Mouse (Mus musculus) liver, postnatal 0 days (tissue): ENCODE measurements around the gene Mob3c.

ENCODE experiments used
- CTCF ChIP-seq: sonication (generic); IDR thresholded peaks from 2 replicates; pipeline ENCODE4 v1.5.1; 2016; ENCODE audit warnings: antibody characterized with exemption, low read depth
- EP300 ChIP-seq: IDR thresholded peaks from 2 replicates; pipeline ENCODE4 v1.6.1; 2016; ENCODE audit warnings: antibody characterized with exemption, low read depth, mild to moderate bottlenecking

DNA sequence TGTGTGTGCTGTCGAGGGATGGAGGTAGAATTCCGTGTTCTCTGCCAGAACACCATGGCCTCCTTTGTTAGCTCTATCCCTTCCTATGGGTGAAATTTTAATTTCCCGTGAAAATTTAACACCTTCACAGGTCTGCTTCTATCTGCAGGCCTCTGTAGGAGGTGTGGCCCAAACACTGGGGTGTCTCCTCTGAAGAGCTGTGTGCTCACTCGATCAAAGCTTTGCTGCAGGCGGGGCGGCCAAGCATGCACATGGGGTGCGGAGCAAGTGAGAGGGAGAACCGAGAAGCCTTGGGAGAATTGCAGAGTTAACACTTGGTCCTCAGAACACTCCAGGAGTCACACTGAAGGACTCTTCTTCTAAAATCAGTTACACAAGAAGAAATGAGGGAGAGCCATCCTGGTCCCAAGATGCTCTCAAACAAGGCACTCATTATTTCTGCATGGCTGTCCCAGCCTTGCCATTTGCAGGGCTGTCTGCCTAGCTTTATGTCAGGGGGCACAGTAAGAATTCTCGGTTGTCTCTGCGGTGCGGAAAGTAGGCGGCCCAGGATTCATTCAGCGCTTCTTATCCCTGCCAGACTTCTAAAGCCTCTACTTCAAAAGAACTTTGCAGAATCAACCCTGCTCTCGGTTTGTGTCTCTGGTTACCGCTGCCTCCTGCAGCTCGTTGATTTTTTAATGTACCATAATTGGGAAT, 41.8 kb downstream of the Mob3c start:
- TF ChIP-seq CTCF: no peak
- TF ChIP-seq EP300: no peak
